Mouse (Mus musculus) ES-Bruce4 (cell line): ENCODE results near the gene Cflar.

Experiments
- CTCF ChIP-seq: IDR thresholded peaks from one replicate; pipeline ENCODE4 v1.8.1; 2011; ENCODE audit warnings: low read depth, low read length
- EP300 ChIP-seq: IDR thresholded peaks from 2 replicates; pipeline ENCODE4 v1.6.1; 2011; ENCODE audit warnings: low read depth, low read length; ENCODE audit not compliant: insufficient read depth
- POLR2A ChIP-seq: IDR thresholded peaks from one replicate; pipeline ENCODE4 v1.8.1; 2011; ENCODE audit warnings: low read length; ENCODE audit not compliant: insufficient read depth

GRCm38 (mm10) chr1:58739529-58739928, 28.2 kb downstream of the Cflar start:
- TF ChIP-seq CTCF (no peak), POLR2A (no peak), EP300 (no peak)
